Mouse (Mus musculus): Measurements from ENCODE around the gene Pex14.
"Not testable (repeated sequence)": the region's sequence is repeated elsewhere in the genome, so short reads cannot be mapped to it uniquely, and the experiment has no call there.

Pex14 gene

GRCm38 (mm10) chr4:149099369-149100017, at the start of gene Pex14:
Gene Pex14 (minus strand): TSS chr4:149099876.
- DNase-seq, result peak; percentile 87

GRCm38 (mm10) chr4:149149196-149149595, 49.5 kb upstream of the Pex14 start:
- DNase-seq, result no peak

GRCm38 (mm10) chr4:149148084-149148483, 48.4 kb upstream of the Pex14 start:
- DNase-seq, result no peak

DNA sequence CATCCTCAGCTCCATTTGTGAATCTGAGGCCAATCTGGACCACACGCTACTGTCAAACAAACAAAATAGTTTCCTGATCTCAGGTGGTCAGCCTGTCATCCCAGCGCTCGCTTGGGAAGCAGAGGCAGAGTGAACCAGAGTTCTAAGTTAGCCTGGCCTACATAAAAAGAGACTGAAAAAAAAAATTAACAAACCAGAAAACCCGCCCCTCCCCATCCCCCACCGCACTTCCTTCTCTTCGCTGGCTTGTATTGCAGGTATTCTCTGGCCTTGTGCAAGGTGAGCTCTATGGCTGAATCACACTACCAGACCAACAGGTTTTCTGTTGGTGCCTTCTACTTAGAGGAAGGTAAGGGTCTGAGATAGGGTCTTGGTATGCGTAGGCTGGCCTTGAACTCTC, 47.9 kb upstream of the Pex14 start:
- no peak for DNase-seq

- DNase-seq, result no peak
Measured at GRCm38 (mm10) chr4:149145151-149145550, 45.5 kb upstream of the Pex14 start.

- peak; percentile 81 for DNase-seq
Measured at GRCm38 (mm10) chr4:149144459-149144858, 44.8 kb upstream of the Pex14 start.

GRCm38 (mm10) chr4:149143594-149143993, 43.9 kb upstream of the Pex14 start:
- no peak for DNase-seq

GRCm38 (mm10) chr4:149138515-149138914, 38.8 kb upstream of the Pex14 start:
- no peak for DNase-seq

- peak; percentile 93 for DNase-seq
Measured at GRCm38 (mm10) chr4:149136982-149137770, 37.5 kb upstream of the Pex14 start, which contains the start of gene Cenps. Gene Cenps (minus strand): TSS chr4:149137629.

DNA sequence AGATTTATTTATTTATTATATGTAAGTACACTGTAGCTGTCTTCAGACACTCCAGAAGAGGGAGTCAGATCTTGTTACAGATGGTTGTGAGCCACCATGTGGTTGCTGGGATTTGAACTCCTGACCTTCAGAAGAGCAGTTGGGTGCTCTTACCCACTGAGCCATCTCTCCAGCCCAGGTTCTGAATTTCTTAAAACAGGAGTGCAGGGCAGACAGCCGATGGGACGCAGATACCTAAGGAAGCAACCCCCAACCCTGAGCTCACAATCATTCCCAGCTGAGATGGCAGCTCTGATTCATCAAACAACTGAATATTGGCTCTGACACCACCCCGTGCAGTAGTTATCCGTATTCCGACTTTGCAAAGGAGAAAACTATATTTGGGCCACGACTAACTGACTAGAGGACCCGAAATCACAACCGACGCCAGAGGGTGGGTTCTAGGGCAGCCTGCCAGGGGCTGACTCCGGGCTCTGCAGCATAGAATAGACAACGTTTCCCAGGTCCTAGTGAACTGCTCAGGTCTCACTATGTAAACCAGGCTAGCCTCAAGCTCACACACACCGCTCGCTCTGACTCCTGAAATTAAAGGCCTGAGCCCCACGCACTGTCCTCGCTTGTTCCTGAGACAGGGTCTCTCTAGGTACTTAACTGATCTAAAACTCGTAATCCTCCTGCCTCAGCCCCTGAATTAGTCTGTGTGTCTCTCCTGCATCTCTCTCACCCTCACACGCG, 36.6 kb upstream of the Pex14 start:
- DNase-seq, result peak; percentile 24

GRCm38 (mm10) chr4:149133395-149133794, 33.7 kb upstream of the Pex14 start:
- DNase-seq, result no peak

- DNase-seq, result no peak
Measured at GRCm38 (mm10) chr4:149131789-149132565, 32.3 kb upstream of the Pex14 start.

DNA sequence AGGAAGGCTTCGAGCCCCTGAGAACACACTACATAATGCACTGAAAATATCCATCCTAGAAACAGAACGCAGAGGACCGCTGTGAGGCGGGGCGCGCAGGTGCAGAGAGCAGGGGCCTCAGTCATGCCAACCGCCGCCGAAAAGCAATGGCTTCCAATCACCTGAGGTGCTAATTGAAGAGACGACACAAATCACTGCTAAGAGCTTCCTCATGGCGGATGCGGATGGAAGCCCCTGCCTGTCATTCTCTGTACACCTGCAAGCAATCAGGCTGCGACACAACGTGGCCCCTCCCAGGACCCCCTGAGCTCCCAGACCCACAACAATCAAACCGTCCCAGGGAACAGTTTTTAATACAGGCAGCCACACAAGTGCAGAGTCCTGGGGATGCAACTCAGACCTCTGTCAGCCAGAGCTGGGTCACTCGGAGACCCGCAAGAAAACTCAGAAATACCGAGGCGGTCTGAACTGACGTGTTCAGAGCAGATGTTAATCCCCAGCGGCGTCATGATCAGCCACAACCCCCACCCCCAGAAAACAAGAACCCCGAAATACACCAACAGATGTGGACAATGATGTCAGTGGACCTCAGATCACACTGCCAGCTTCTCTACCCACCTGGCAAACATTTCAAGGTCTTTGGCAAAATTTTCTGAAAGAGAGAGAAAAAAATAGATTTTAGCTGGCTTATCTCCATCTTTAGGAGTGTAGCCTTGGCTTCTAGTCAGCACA, 31.5 kb upstream of the Pex14 start:
- DNase-seq, result no peak

- no peak for DNase-seq
Measured at GRCm38 (mm10) chr4:149128467-149128866, 28.8 kb upstream of the Pex14 start.

GRCm38 (mm10) chr4:149126663-149127062, 27.0 kb upstream of the Pex14 start, which contains the start of gene Cort:
Gene Cort (minus strand): TSS chr4:149126763.
- DNase-seq, result no peak

DNA sequence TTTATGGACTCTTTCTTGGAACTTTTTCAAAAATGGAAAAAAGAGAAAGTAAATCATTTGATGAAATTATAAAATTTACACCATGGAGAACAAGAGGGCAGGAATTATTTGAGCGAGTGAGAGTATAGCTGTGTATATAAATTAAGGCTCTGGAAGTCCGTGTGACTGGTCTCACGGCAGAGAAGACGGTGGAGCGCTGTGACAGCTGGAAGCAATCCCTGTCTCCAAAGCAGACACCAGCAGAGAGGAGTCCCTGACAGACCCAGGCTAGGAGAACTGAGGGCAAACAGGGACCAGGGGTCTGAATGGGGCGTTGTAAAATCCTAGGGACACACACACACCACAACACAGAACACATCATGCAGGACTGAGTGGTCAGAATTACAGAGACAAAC, 26.4 kb upstream of the Pex14 start:
- no peak for DNase-seq

- DNase-seq, result no peak
Measured at GRCm38 (mm10) chr4:149125341-149126114, 25.9 kb upstream of the Pex14 start.

- no peak for DNase-seq
Measured at GRCm38 (mm10) chr4:149123432-149123831, 23.8 kb upstream of the Pex14 start.

- DNase-seq, result not testable (repeated sequence)
Measured at GRCm38 (mm10) chr4:149119978-149120562, 20.4 kb upstream of the Pex14 start.

- DNase-seq, result peak; percentile 89
Measured at GRCm38 (mm10) chr4:149103875-149104561, 4.3 kb upstream of the Pex14 start, which contains the start of gene Dffa. Gene Dffa (plus strand): TSS chr4:149104146.
